Mouse (Mus musculus) erythroblast, adult 5-6 weeks (primary cell): Measurements from ENCODE around the gene Nr2f1. TPM values are rescaled to one million over a fixed set of nuclear protein-coding genes. Genes with fewer than 3 reads are reported as not detected.

Source experiments
- ATAC-seq: replicated peaks from 2 replicates; pipeline ENCODE4 v1.8.0; 2016; ENCODE audit warnings: moderate number of reproducible peaks, mild to moderate bottlenecking, moderate TSS enrichment, inconsistent platforms; ENCODE audit not compliant: poor library complexity, low FRiP score, severe bottlenecking
- total RNA-seq, 2 experiments: library from RNA; stranded (forward) in 1 of 2; stranded (reverse) in 1 of 2; fragments of 150-400 nt in 1 of 2; fragments of 200-764, 138-1000 nt in 1 of 2; gene quantifications; 2 replicates each; pipeline versions ENCODE4 v1.2.3 to v1.2.4; 2015 to 2017; ENCODE audit warnings: low replicate concordance in 2 of 2

The Nr2f1 gene
- total RNA-seq, 2 experiments from 2014 or later = not detected

DNA sequence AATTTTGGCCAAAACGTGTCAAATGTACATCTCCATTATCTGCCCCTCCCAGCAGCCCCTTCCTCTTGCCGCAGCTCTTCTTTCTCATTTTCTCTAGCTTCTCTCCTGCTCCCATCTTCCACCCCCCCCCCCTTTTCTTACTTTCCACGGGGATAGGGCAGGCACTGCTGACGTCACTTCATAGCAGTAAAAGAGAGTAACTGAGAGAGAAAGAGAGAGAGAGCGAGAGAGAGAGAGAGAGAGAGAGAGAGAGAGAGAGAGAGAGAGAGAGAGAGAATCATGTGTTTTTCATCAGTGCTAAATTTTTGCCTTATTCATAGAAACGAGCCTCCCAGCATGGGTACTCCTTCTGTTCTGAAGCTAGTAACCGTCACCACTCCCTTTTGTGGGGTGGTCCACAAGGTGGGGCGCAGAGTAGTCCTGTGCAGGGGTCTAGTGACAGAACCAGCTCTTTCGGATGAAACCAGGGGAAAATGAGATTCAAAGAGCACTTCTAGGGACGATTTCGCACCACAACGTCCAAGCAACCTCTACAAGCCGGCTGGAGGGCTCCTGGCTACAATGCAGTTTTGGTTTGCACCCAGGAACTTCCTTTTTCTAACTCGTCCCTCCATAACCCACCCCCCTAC lies 17.5 kb downstream of the Nr2f1 start:
- ATAC-seq = no peak

DNA sequence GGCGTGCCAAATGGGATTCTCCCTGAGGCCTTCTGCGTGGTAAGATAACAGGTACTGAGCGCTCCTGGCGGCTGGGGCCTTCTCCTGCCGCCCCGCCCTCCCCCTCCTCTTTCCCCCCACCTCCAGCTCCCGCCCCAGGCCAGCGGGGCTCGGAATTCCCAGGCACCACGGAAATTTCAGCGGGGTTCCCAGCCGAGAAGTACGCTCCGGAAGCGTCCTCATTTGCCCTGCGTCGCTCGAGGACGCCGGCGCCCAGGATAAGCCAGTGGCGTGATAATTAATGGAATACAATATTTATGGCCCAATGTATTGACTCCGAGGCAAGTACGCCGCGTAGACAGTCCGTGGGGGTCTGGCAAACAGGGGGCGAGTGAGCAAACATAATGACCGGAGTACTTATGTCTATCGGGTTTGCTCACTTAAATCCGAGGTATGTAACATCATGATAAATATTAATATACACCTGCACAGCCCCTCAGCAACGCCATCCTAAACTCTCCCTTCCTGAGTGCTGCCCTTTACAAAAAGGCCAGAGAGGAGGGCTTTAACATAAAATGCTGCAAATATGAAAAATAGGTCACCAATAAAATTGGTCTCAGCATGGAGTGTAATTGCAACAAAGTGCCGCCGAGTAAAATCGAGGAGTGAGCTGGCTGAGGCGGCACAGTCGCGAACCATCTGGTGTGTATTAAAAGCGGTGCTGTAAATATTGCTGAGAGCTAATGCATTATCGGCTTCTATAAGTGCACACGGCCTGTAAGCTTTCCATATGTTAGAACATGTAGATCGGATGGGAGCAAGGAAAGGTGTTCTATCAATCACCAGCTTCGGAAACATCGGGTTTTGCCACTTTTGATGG lies 18.3 kb downstream of the Nr2f1 start:
- no peak for ATAC-seq

GRCm38 (mm10) chr13:78180261-78180660 lies 19.3 kb downstream of the Nr2f1 start:
- no peak for ATAC-seq

DNA sequence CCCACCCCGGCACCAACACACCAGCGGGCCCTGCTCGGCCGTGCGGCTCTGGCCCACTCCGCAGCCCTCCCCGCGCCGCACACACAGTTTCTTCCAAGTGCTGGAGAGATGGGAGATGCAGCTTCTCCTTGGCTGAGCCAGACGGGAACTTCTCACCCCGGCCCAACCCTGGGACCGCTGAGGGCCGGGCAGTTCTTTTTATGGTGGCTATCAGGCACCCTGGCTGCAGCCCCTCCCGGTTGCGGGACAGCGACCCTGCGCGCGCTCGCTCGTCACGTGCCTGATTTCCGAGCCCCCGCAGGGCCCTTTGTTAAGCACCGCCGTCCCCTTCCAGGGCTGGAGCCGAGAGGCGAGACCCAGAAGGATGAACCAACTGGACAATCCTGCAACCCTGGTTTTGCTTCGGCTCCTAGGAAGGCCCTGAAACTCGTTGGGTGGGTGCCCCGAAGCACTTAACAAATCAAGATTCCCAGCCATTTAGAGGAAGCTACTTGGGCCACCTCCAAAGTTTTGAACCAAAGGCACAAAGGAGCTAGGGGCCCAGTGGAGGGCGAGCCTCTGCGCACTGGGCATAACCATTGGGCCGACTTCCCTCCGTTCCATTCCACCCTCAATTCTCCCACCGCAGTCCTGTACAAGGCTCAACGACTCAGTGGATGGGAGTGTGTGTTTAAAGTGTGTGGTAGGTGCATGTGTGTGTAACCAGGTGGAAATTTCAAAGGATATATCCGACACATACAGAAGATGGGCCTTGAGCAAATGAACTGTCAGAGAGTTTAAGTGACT lies 20.1 kb downstream of the Nr2f1 start:
- no peak for ATAC-seq

GRCm38 (mm10) chr13:78178771-78179170 lies 20.8 kb downstream of the Nr2f1 start:
- no peak for ATAC-seq

- ATAC-seq = no peak
Observed at GRCm38 (mm10) chr13:78178021-78178420, 21.5 kb downstream of the Nr2f1 start.

GRCm38 (mm10) chr13:78177381-78177950 lies 22.1 kb downstream of the Nr2f1 start:
- ATAC-seq = no peak

GRCm38 (mm10) chr13:78175821-78176380 lies 23.7 kb downstream of the Nr2f1 start:
- ATAC-seq = no peak

DNA sequence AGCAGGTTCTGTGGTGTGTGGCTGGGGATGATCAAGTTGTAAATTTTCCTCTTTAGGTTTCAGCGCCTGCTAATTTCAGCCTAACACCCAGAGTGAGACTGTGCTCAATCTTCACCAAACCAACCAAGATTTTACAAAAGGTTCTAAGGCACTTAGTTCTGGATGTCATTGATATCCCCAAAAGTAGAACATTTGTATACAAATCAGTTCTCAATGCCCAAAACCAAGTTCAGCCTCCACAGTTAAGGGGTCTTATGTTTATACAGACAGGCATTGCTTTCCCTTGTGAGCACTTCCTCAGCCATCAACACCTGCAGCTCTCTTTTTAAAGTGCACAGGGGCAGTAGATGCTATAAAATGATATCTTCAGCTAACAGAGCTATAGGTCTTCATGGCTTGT lies 24.7 kb downstream of the Nr2f1 start:
- no peak for ATAC-seq

GRCm38 (mm10) chr13:78174191-78174590 lies 25.4 kb downstream of the Nr2f1 start:
- no peak for ATAC-seq

DNA sequence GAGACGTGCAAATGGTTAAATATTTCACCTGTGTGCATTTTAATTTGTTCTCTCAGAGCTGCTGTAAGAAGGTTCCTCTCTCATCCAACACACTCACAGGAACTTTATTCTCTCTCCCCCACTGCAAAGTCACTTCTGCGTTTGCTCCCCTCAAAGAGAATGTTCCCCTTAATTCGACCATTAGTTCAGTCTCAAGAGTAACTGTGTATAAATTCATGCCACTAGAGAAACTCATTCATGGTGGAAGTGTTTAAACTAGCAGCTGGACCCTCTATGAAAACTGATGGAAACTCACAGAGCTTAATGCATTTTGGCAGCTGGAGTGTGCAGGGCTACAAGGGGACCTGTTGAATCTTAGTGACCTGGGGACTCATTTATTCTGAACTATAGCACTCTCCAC lies 26.7 kb downstream of the Nr2f1 start:
- ATAC-seq = no peak

DNA sequence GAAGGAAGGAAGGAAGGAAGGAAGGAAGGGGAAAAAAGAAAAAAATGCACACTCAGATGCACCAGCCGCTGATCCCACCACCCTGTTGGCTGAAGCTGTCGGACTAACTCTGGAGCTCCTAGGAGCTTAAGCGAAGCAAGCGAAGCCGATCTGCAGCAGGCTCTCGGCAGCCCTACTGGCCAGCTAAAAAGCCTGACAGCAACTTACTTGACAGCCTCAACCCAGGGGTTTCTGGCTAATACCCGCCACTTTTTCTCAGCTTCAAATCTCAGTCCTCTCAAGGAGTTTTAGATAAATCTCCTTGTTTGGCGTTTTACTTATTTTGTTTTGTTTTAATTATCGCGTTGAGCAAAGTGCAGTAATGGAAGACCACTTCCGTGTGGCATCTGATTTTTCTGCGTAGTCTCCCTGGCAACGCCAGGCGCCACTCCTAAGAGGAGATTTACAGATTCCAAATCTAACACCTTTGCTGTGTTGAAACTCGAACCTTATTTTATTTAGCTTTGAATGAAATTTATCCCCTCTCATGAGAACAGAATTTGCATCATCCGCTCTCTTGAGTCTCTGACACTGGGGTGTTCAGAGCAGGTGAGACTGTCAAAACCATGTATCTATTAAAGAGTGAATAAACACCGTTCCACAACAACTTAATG lies 27.4 kb downstream of the Nr2f1 start:
- no peak for ATAC-seq

GRCm38 (mm10) chr13:78171320-78171719 lies 28.2 kb downstream of the Nr2f1 start:
- ATAC-seq = no peak

GRCm38 (mm10) chr13:78168166-78168565 lies 31.4 kb downstream of the Nr2f1 start:
- ATAC-seq = no peak

GRCm38 (mm10) chr13:78164941-78165340 lies 34.6 kb downstream of the Nr2f1 start:
- ATAC-seq = no peak

GRCm38 (mm10) chr13:78163087-78163958 lies 36.2 kb downstream of the Nr2f1 start:
- ATAC-seq = no peak

GRCm38 (mm10) chr13:78162149-78162548 lies 37.4 kb downstream of the Nr2f1 start:
- no peak for ATAC-seq

- ATAC-seq = no peak
Observed at GRCm38 (mm10) chr13:78157465-78157864, 42.1 kb downstream of the Nr2f1 start.
